Mouse (Mus musculus) gonadal fat pad, adult 2 months (tissue): Measurements from ENCODE around the gene Olfr1294. TPM values are rescaled to one million over a fixed set of nuclear protein-coding genes. Genes with fewer than 3 reads are reported as not detected.

Experiments
- DNase-seq: peaks from one replicate; pipeline ENCODE4 v3.0.0-alpha.2; 2012; ENCODE audit warnings: low read depth
- polyA plus RNA-seq: library from polyadenylated mRNA; depleted of rRNA; stranded (reverse); fragments of >200 nt; gene quantifications from 2 replicates; pipeline ENCODE4 v1.2.3, GENCODE M21; 2012; rRNA removed

The Olfr1294 gene
- polyA plus RNA-seq: not detected in 2 replicates

GRCm38 (mm10) chr2:111540191-111540590, at the start of gene Olfr1294:
Olfr1294 (minus strand) TSS chr2:111540291.
- no peak for DNase-seq

- DNase-seq: no peak
These were observed 29.5 kb upstream of the Olfr1294 start, which contains the start of gene Olfr1295 for GRCm38 (mm10) chr2:111569581-111569980. Olfr1295 (minus strand) TSS chr2:111569681.

GRCm38 (mm10) chr2:111524903-111525302, 15.2 kb downstream of the Olfr1294 start, which contains the start of gene Olfr1293-ps:
Olfr1293-ps (plus strand) TSS chr2:111525203.
- DNase-seq: no peak

- no peak for DNase-seq
These were observed 22.6 kb downstream of the Olfr1294 start for GRCm38 (mm10) chr2:111517451-111517850.

GRCm38 (mm10) chr2:111496880-111497279, 43.2 kb downstream of the Olfr1294 start, which contains the start of gene Olfr1291-ps1:
Olfr1291-ps1 (plus strand) TSS chr2:111497180.
- no peak for DNase-seq

GRCm38 (mm10) chr2:111493729-111494128, 46.4 kb downstream of the Olfr1294 start, which contains the start of gene Olfr1290:
Olfr1290 (minus strand) TSS chr2:111493829.
- no peak for DNase-seq

Other genes with a start within 250 kb of the Olfr1294 start
- gene Olfr1279, start 239.7 kb downstream of the Olfr1294 start, polyA plus RNA-seq: not detected in 2 replicates
- gene Olfr1280, start 226.3 kb downstream of the Olfr1294 start, polyA plus RNA-seq: not detected in 2 replicates
- gene Olfr1281, start 213.8 kb downstream of the Olfr1294 start, polyA plus RNA-seq: not detected in 2 replicates
- not detected in 2 replicates for gene Olfr1282, start 204.2 kb downstream of the Olfr1294 start, polyA plus RNA-seq
- gene Olfr1283, start 173.5 kb downstream of the Olfr1294 start, polyA plus RNA-seq: not detected in 2 replicates
- gene Olfr1284, start 164.8 kb downstream of the Olfr1294 start, polyA plus RNA-seq: not detected in 2 replicates
- gene Olfr1286, start 117.2 kb downstream of the Olfr1294 start, polyA plus RNA-seq: not detected in 2 replicates
- gene Olfr1287, start 91.1 kb downstream of the Olfr1294 start, polyA plus RNA-seq: not detected in 2 replicates
- gene Olfr1288, start 66.2 kb downstream of the Olfr1294 start, polyA plus RNA-seq: not detected in 2 replicates
- not detected in 2 replicates for gene Olfr1289, start 59.5 kb downstream of the Olfr1294 start, polyA plus RNA-seq
- gene Olfr1290, start 46.5 kb downstream of the Olfr1294 start, polyA plus RNA-seq: not detected in 2 replicates
- not detected in 2 replicates for gene Olfr1291-ps1, start 43.1 kb downstream of the Olfr1294 start, polyA plus RNA-seq
- gene Olfr1293-ps, start 15.1 kb downstream of the Olfr1294 start, polyA plus RNA-seq: not detected in 2 replicates
- gene Olfr1295, start 29.4 kb upstream of the Olfr1294 start, polyA plus RNA-seq: not detected in 2 replicates
- not detected in 2 replicates for gene Olfr1297, start 86.2 kb upstream of the Olfr1294 start, polyA plus RNA-seq
- not detected in 2 replicates for gene Olfr1298, start 108.9 kb upstream of the Olfr1294 start, polyA plus RNA-seq
- gene Olfr1299, start 121.1 kb upstream of the Olfr1294 start, polyA plus RNA-seq: not detected in 2 replicates
- gene Olfr1301, start 210.7 kb upstream of the Olfr1294 start, polyA plus RNA-seq: not detected in 2 replicates
- not detected in 2 replicates for gene Olfr1302, start 237.1 kb upstream of the Olfr1294 start, polyA plus RNA-seq